Mouse (Mus musculus) kidney, adult 2 months (tissue): ENCODE data around the gene Cstad. TPM values are rescaled to one million over a fixed set of nuclear protein-coding genes. Genes with fewer than 3 reads are reported as not detected.

Experiments
- DNase-seq: peaks from one replicate; pipeline ENCODE4 v3.0.0; 2021
- H3K27ac ChIP-seq: fragments of 200-500 bp; 2 replicates; pipeline ENCODE4 v1.5.1; 2012; ENCODE audit warnings: low read depth, low read length, control low read depth, inconsistent platforms; ENCODE audit not compliant: insufficient read depth
- H3K27me3 ChIP-seq: fragments of 200-500 bp; replicated peaks from 2 replicates; pipeline ENCODE4 v1.6.1; 2012; ENCODE audit warnings: mild to moderate bottlenecking, moderate library complexity, low read length, inconsistent platforms; ENCODE audit not compliant: control insufficient read depth, insufficient read depth
- H3K36me3 ChIP-seq: fragments of 200-500 bp; 2 replicates; pipeline ENCODE4 v1.6.1; 2012; ENCODE audit warnings: mild to moderate bottlenecking, moderate library complexity, low read length, inconsistent platforms; ENCODE audit not compliant: control insufficient read depth, insufficient read depth
- H3K4me1 ChIP-seq: fragments of 200-500 bp; 2 replicates; pipeline ENCODE4 v1.6.1; 2011; ENCODE audit warnings: low read length; ENCODE audit not compliant: control insufficient read depth, insufficient read depth
- H3K4me3 ChIP-seq: fragments of 200-500 bp; 2 replicates; pipeline ENCODE4 v1.5.1; 2011; ENCODE audit warnings: mild to moderate bottlenecking, low read depth, low read length, control low read depth; ENCODE audit not compliant: insufficient read depth
- CTCF ChIP-seq: fragments of 200-500 bp; conservative IDR thresholded peaks from 2 replicates; pipeline ENCODE4 v1.5.1; 2011; ENCODE audit warnings: low read depth, mild to moderate bottlenecking, control low read depth, low read length, moderate library complexity, mixed read lengths; ENCODE audit not compliant: insufficient read depth, insufficient read length
- POLR2A ChIP-seq: fragments of 200-500 bp; IDR thresholded peaks from one replicate; pipeline ENCODE4 v1.6.1; 2011; ENCODE audit warnings: low read depth, low read length, control low read depth
- WGBS: fragments of 180-500 bp; shearing (Covaris S2); methylation state at CpG from one replicate; pipeline ENCODE4 v1.1.7; 2018; 5-methylcytosine and 5-hydroxymethylcytosine counted together
- polyA plus RNA-seq: library from polyadenylated mRNA; depleted of rRNA; stranded (reverse); fragments of >200 nt; gene quantifications from 2 replicates; pipeline ENCODE4 v1.2.3, GENCODE M21; 2012; rRNA removed

Gene Cstad
- polyA plus RNA-seq, 1 experiment = 1.2 TPM

DNA sequence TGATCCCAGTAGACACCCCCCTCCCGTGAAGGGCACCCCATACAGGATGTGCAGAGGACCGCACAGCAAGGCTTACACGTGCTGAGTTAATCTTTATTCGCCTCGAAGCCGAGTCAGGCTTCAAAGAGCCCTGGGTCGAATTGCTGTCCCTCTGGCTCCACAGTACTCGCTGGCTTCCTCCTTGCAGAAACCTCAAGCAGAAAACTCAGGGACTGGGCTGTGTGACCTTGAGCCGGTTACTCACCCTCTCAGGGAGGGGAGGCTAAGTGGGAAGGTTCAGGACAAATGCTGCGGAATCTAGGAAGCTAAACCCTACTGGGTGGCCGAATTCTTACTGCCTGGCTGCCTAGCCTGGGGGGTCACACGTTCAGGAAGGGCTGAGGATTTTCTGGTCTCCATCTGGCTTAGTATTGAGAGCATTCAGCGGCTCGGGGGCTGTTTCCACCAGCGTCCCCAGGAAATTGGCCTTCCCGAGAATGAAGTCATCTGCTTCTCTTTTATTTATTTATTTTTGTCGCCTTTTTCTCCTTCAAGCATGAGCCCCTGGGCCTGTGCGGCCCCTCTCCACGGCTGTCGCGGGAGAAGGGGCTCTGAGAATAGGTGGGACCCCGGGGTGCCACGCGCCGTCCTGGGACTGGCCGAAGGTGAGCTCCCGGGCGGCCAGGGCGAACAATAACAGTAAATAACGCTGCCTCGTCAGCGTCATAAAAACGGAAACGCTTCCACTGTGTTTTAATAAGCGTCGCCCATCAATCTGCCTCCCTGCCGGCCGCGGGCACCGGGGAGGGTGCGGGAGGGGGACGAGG lies 63.0 kb downstream of the Cstad start:
- DNase-seq = peak; percentile 92
- Histone ChIP-seq H3K4me1 (peaks cover 42% of the 10 kb centered on the region), H3K27ac (peak overlapping the region; percentile 99), H3K36me3 (no peaks in the 10 kb centered on the region), H3K4me3 (peak overlapping the region; percentile 43), H3K27me3 (no peaks in the 10 kb centered on the region)
- TF ChIP-seq CTCF (no peak), POLR2A (no peak)
- 1% methylated on average over 42 of the region's 42 CpGs for WGBS

DNA sequence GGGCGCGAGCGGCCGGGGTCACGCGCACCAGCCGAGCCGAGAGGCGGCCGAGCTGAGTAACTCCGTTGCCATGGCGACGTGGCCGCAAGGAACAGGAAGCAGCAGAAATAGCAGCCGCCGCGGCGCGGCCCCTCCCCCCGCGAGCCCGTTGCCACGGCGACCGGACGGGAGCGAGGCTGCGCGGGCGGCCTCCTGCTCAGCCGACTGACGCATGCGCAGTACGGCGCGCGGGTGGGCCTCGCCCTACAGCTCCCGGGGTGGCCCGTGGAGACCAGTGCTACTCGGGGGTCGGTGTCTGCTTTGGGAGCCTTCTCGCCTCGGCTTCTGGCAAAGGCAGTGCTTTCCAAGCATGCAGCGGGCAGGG lies 63.6 kb downstream of the Cstad start:
- Histone ChIP-seq H3K27me3 (no peaks in the 10 kb centered on the region), H3K36me3 (no peaks in the 10 kb centered on the region), H3K4me3 (peak overlapping the region; percentile 43), H3K4me1 (peaks cover 42% of the 10 kb centered on the region), H3K27ac (peak overlapping the region; percentile 99)
- under 1% methylated on average over 45 of the region's 45 CpGs for WGBS
- peak; percentile 100 for DNase-seq
- no peak for TF ChIP-seq CTCF
- TF ChIP-seq POLR2A = peak; percentile 63

Other genes starting within 250 kb of the Cstad start
- gene Sh3glb2, start 235.7 kb upstream of the Cstad start, polyA plus RNA-seq = 84.6 and 132 TPM in 2 replicates
- gene Miga2, start 230.8 kb upstream of the Cstad start, polyA plus RNA-seq = 46.8 and 53.3 TPM in 2 replicates
- 30.6 and 36.4 TPM in 2 replicates for gene Dolpp1, start 202.8 kb upstream of the Cstad start, polyA plus RNA-seq
- gene Crat, start 179.2 kb upstream of the Cstad start, polyA plus RNA-seq = 214 and 254 TPM in 2 replicates
- gene Ptpa, start 179.0 kb upstream of the Cstad start, polyA plus RNA-seq = 132 and 176 TPM in 2 replicates
- 9.9 and 16.1 TPM in 2 replicates for gene Ier5l, start 120.8 kb upstream of the Cstad start, polyA plus RNA-seq
- 1.7 and 4.1 TPM in 2 replicates for gene 1700001O22Rik, start 208.6 kb downstream of the Cstad start, polyA plus RNA-seq
- 26.4 and 27.3 TPM in 2 replicates for gene Ntmt1, start 212.8 kb downstream of the Cstad start, polyA plus RNA-seq
- 24.5 and 35.2 TPM in 2 replicates for gene Asb6, start 235.3 kb downstream of the Cstad start, polyA plus RNA-seq
- gene Prrx2, start 239.9 kb downstream of the Cstad start, polyA plus RNA-seq = 4.7 and 6.7 TPM in 2 replicates